ENCODE assay signal across 9 mouse cellular contexts in the genomic region with DNA sequence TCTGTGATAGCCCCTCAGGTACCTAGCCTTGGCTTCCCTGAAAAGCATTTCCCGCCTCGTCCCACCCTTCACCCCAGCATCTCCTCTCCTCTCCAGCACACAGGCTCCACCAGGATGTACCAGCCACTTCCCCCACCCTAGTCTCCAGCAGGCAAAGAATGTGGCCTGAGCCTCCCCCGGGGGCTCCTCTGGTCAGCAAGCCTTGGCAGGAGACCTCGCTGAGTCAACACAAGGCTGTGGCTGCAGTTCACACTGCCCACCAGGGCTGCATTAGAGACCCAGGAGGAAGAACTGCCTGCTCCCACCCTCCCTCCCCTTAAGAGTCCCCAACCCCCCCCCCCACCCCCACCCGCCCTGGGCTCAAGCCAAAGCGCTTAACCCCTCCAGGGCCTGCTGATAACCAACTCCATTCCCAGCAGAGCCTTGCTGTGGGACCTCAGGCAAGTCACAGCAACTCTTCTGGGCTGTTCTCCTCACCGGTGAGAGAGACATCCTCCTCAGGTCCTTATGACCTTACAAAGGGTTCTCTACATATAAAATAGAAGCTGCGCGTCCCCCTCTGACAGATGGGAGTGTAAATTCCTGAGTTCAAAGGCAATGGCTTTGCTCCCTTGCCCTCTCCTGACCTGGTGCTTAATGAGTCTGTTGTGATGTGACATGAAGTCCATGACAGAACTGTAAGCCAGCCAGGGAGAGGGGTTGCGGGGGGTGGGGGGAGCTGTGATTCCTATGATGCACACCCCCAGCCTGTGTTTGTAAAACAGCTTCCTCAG. TPM values are rescaled to one million over a fixed set of nuclear protein-coding genes. Genes with fewer than 3 reads are reported as not detected.
DNase-seq lines count a peak whose midpoint lies in the region; ATAC-seq and TF ChIP-seq lines count a peak whose summit lies in the region.
"Had no signal": no experiment of that assay in that cellular context is flagged by ENCODE, and none has a peak within 500 bp of the region (broad histone marks: within the 10 kb centered on the region; RNA-seq: fewer than 3 reads in every experiment).

No protein-coding gene starts in this region.

- no peaks in the 10 kb centered on the region for H3K36me3 ChIP-seq in intestine, embryonic 14.5 days (ENCODE audit: control insufficient read depth, insufficient read depth, low read length)
- no peaks in the 10 kb centered on the region for H3K36me3 ChIP-seq in lung, embryonic 16.5 days (ENCODE audit: control insufficient read depth, insufficient read depth, low read length)

- in situ Hi-C loops in Patski (cut with MboI; ENCODE audit: low pct_unique_long_range_greater_than_20kb): no loop called here

- CTCF ChIA-PET in Patski (lab: Charles Lee): interaction anchor here (0.7 to 10.1 kb wide), 3 partner anchors 8 to 43 kb away, joined by 3 to 144 read pairs (median 5); a partner anchor contains a TSS

- H3K4me1 ChIP-seq in intestine, embryonic 14.5 days (replicated peaks; ENCODE audit: control insufficient read depth, insufficient read depth, low read length): peaks cover 59% of the 10 kb centered on the region
- peaks cover 67% of the 10 kb centered on the region for H3K4me1 ChIP-seq in lung, embryonic 16.5 days (replicated peaks; ENCODE audit: control insufficient read depth, insufficient read depth, low read length)

- H3K9me3 ChIP-seq in intestine, embryonic 14.5 days (ENCODE audit: control insufficient read depth, low read length): no peaks in the 10 kb centered on the region
- H3K9me3 ChIP-seq in lung, embryonic 16.5 days (ENCODE audit: control insufficient read depth, low read length): no peaks in the 10 kb centered on the region

- no peak overlapping the region for H3K4me2 ChIP-seq in intestine, embryonic 14.5 days (ENCODE audit: low read length)
- H3K4me2 ChIP-seq in lung, embryonic 16.5 days (ENCODE audit: low read depth, low read length): peak overlapping the region; percentile 18; the same call in 1 of the 2 replicates

- POLR2A ChIA-PET in Patski (lab: Charles Lee): interaction anchor here (1.0 to 3.9 kb wide), 5 partner anchors 10 to 32 kb away, joined by 3 to 27 read pairs (median 3); a partner anchor contains a TSS

- H3K27me3 ChIP-seq in Patski: no peaks in the 10 kb centered on the region
- H3K27me3 ChIP-seq in intestine, embryonic 14.5 days (replicated peaks; ENCODE audit: control insufficient read depth, insufficient read depth, low read length): no peaks in the 10 kb centered on the region
- H3K27me3 ChIP-seq in lung, embryonic 16.5 days (ENCODE audit: control insufficient read depth, insufficient read depth, low read depth, low read length): no peaks in the 10 kb centered on the region

- TF ChIP-seq CTCF in Patski (IDR thresholded peaks at IDR 0.05): no peak

- ATAC-seq in Patski: peak; percentile 59
- ATAC-seq in intestine, embryonic 14.5 days (replicated peaks; ENCODE audit: low FRiP score, low TSS enrichment, low read depth): no peak
- ATAC-seq in lung, embryonic 16.5 days (ENCODE audit: low read depth): peak; percentile 40

- 31% methylated on average over 10 of the region's 10 CpGs for WGBS in intestine, embryonic 14.5 days
- WGBS in lung, embryonic 16.5 days: 12% methylated on average over 10 of the region's 10 CpGs

- H3K27ac ChIP-seq in intestine, embryonic 14.5 days (ENCODE audit: low read depth): peak overlapping the region; percentile 94; the same call in 1 of the 2 replicates
- H3K27ac ChIP-seq in lung, embryonic 16.5 days (ENCODE audit: low read length): peak overlapping the region; percentile 97
- H3K27ac ChIP-seq: liver, embryonic 14.5 days had no signal

- H3K9ac ChIP-seq in intestine, embryonic 14.5 days (ENCODE audit: low read length): no peak overlapping the region
- H3K9ac ChIP-seq in lung, embryonic 16.5 days (ENCODE audit: low read length): peak overlapping the region; percentile 60
- H3K9ac ChIP-seq: liver, embryonic 14.5 days had no signal

- no peak overlapping the region for H3K4me3 ChIP-seq in intestine, embryonic 14.5 days (ENCODE audit: low read depth, low read length)
- no peak overlapping the region for H3K4me3 ChIP-seq in lung, embryonic 16.5 days (ENCODE audit: low read length)

- peak; percentile 29 to 57 for DNase-seq in adrenal gland, adult (ENCODE audit: inconsistent age in 2 of 2, low spot score in 1 of 2)
- no peak for DNase-seq in adrenal gland, adult 2 months
- DNase-seq in Patski (ENCODE audit: low read depth, low spot score): no peak
- DNase-seq in intestine, embryonic 14.5 days (ENCODE audit: low spot score): peak; percentile 54
- no peak for DNase-seq in right cerebral cortex, postnatal 36 days (ENCODE audit: low spot score in 2 of 2)
- DNase-seq in thymus, postnatal 14 days: no peak
- no peak for DNase-seq in cerebellum, adult 11-12 months

RNA-seq across cellular contexts. Expression of a gene that starts 8.0 kb away (rescaled TPM):
- 10 to 100 TPM; 36.9 to 57.2 TPM for total RNA-seq in adrenal gland, adult 2 months (2021)
- 100 and 122 TPM in 2 replicates for polyA plus RNA-seq in adrenal gland, adult 2 months (2012; rRNA removed)
- 111 TPM for polyA plus RNA-seq in Patski (2021)
- polyA plus RNA-seq in intestine, embryonic 14.5 days (2014; fragmentation: Nextera tagmentation; extraction: Ambion mirVana): 44.9 and 45.7 TPM in 2 replicates
- polyA plus RNA-seq in lung, embryonic 16.5 days (2015; fragmentation: Nextera tagmentation; extraction: Ambion mirVana): 113 TPM in 2 replicates

RNA-seq across cellular contexts. Expression of a gene that starts 20.9 kb away (rescaled TPM):
- 1 to 10 TPM in 1 of 2 experiments, under 1 TPM in 1; 0.52 to 1.8 TPM for total RNA-seq in adrenal gland, adult 2 months (2021)
- 0.73 and 0.74 TPM in 2 replicates for polyA plus RNA-seq in adrenal gland, adult 2 months (2012; rRNA removed)
- 0.90 TPM for polyA plus RNA-seq in Patski (2021)
- 776 and 848 TPM in 2 replicates for polyA plus RNA-seq in intestine, embryonic 14.5 days (2014; fragmentation: Nextera tagmentation; extraction: Ambion mirVana)
- polyA plus RNA-seq in lung, embryonic 16.5 days (2015; fragmentation: Nextera tagmentation; extraction: Ambion mirVana): 1.0 and 1.2 TPM in 2 replicates

RNA-seq across cellular contexts. Expression of a gene that starts 31.6 kb away (rescaled TPM):
- 10 to 100 TPM in 1 of 2 experiments, 1 to 10 TPM in 1; 4.9 to 10.9 TPM for total RNA-seq in adrenal gland, adult 2 months (2021)
- polyA plus RNA-seq in adrenal gland, adult 2 months (2012; rRNA removed): 18.1 and 26.5 TPM in 2 replicates
- polyA plus RNA-seq in Patski (2021): 22.6 TPM
- polyA plus RNA-seq in intestine, embryonic 14.5 days (2014; fragmentation: Nextera tagmentation; extraction: Ambion mirVana): 7.3 and 8.6 TPM in 2 replicates
- polyA plus RNA-seq in lung, embryonic 16.5 days (2015; fragmentation: Nextera tagmentation; extraction: Ambion mirVana): 6.1 and 6.2 TPM in 2 replicates

RNA-seq across cellular contexts. Expression of a gene that starts 42.6 kb away (rescaled TPM):
- 10 to 100 TPM; 51.9 to 56.2 TPM for total RNA-seq in adrenal gland, adult 2 months (2021)
- polyA plus RNA-seq in adrenal gland, adult 2 months (2012; rRNA removed): 138 and 147 TPM in 2 replicates
- 60.7 TPM for polyA plus RNA-seq in Patski (2021)
- 38.1 and 44.4 TPM in 2 replicates for polyA plus RNA-seq in intestine, embryonic 14.5 days (2014; fragmentation: Nextera tagmentation; extraction: Ambion mirVana)
- 58.3 and 63.1 TPM in 2 replicates for polyA plus RNA-seq in lung, embryonic 16.5 days (2015; fragmentation: Nextera tagmentation; extraction: Ambion mirVana)

Comparison
In these comparisons a context has a peak if more than half of its experiments do, and no peak if none do; other contexts are left out.
1. DNase-seq: peak in adrenal gland, adult (2 of 2) and intestine, embryonic 14.5 days (single experiment); none in adrenal gland, adult 2 months (single experiment), Patski (single experiment), right cerebral cortex, postnatal 36 days (0 of 2), thymus, postnatal 14 days (single experiment) and cerebellum, adult 11-12 months (single experiment).
2. RNA of a gene that starts 20.9 kb away (polyA plus RNA-seq): 776 to 848 TPM in intestine, embryonic 14.5 days; 1.0 to 1.2 TPM in lung, embryonic 16.5 days, 0.90 TPM in Patski (single experiment) and 0.73 to 0.74 TPM in adrenal gland, adult 2 months; every median in the first group is over 100 times any median in the second.